ENCODE assay signal across 8 mouse cellular contexts in the genomic region with DNA sequence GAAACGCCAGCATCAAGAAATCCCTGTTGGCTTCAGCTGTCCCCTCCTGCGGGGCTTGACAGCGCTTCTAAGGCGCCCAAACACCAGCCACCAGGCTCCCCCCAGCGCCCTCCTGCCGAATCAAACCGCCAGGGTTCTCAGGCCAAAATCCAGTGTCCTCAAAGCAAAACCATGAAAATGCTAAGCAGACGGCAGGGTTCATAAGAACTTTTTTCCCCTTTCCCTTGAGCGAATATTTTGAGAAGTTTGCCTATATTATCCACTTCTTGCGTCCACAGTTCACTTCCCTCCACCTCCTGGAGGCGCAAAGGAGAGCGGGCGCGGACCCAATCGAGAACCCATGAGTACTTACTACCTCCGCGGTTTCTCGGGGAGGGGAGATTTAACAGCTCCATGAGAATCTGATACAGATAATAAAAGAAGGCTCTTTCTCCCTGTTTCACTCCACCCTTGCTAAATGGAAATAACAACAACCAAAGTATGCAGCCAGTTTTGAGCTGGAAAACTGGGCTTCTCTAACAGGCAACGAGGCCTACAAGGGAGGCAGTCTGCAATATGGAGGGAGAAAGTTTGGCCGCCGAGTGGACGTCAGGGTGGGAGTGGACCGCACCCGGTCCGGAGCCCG. TPM values are rescaled to one million over a fixed set of nuclear protein-coding genes. Genes with fewer than 3 reads are reported as not detected.
DNase-seq lines count a peak whose midpoint lies in the region; ATAC-seq and TF ChIP-seq lines count a peak whose summit lies in the region.

No protein-coding gene starts in this region.

- peak overlapping the region; percentile 69 for H3K4me2 ChIP-seq in embryonic facial prominence, embryonic 12.5 days (replicated peaks)
- peak overlapping the region; percentile 87 for H3K4me2 ChIP-seq in heart, embryonic 11.5 days
- H3K4me2 ChIP-seq in kidney, embryonic 14.5 days (replicated peaks; ENCODE audit: low read depth, low read length), result peak overlapping the region; percentile 72
- H3K4me2 ChIP-seq in liver, embryonic 15.5 days, result peak overlapping the region; percentile 83
- H3K4me2 ChIP-seq in neural tube, embryonic 11.5 days (ENCODE audit: low read depth), result peak overlapping the region; percentile 73

- WGBS in embryonic facial prominence, embryonic 12.5 days, result under 1% methylated on average over 26 of the region's 26 CpGs
- WGBS in heart, embryonic 11.5 days (ENCODE audit: insufficient replicate concordance), result 0% methylated on average over 26 of the region's 26 CpGs
- WGBS in kidney, embryonic 14.5 days, result under 1% methylated on average over 26 of the region's 26 CpGs
- under 1% methylated on average over 26 of the region's 26 CpGs for WGBS in liver, embryonic 15.5 days (ENCODE audit: insufficient replicate concordance)
- under 1% methylated on average over 26 of the region's 26 CpGs for WGBS in neural tube, embryonic 11.5 days

- H3K27ac ChIP-seq in layer of hippocampus, adult 2 months, result peak overlapping the region; percentile 91
- H3K27ac ChIP-seq in embryonic facial prominence, embryonic 12.5 days, result peak overlapping the region; percentile 99
- H3K27ac ChIP-seq in heart, embryonic 11.5 days (ENCODE audit: low read depth, low read length), result peak overlapping the region; percentile 92
- H3K27ac ChIP-seq in kidney, embryonic 14.5 days (ENCODE audit: low read depth, low read length), result peak overlapping the region; percentile 99
- peak overlapping the region; percentile 83 for H3K27ac ChIP-seq in liver, embryonic 15.5 days (replicated peaks)
- no peak overlapping the region for H3K27ac ChIP-seq in neural tube, embryonic 11.5 days (ENCODE audit: low read depth, low read length)

- ATAC-seq in embryonic facial prominence, embryonic 12.5 days (ENCODE audit: insufficient number of reproducible peaks, insufficient read depth, low FRiP score, low TSS enrichment), result no peak
- no peak for ATAC-seq in heart, embryonic 11.5 days (replicated peaks; ENCODE audit: insufficient number of reproducible peaks, low FRiP score, low TSS enrichment)
- peak; percentile 0; the same call in 1 of the 2 replicates for ATAC-seq in kidney, embryonic 14.5 days (ENCODE audit: low FRiP score, low TSS enrichment)
- no peak for ATAC-seq in liver, embryonic 15.5 days (ENCODE audit: insufficient read depth)
- ATAC-seq in neural tube, embryonic 11.5 days (ENCODE audit: insufficient read depth, low FRiP score, low TSS enrichment), result peak; percentile 1; the same call in 1 of the 2 replicates

- H3K36me3 ChIP-seq in embryonic facial prominence, embryonic 12.5 days, result no peaks in the 10 kb centered on the region
- H3K36me3 ChIP-seq in heart, embryonic 11.5 days (ENCODE audit: control insufficient read depth, insufficient read depth, low read length), result no peaks in the 10 kb centered on the region
- H3K36me3 ChIP-seq in kidney, embryonic 14.5 days (ENCODE audit: control insufficient read depth, insufficient read depth, low read length), result no peaks in the 10 kb centered on the region
- no peaks in the 10 kb centered on the region for H3K36me3 ChIP-seq in liver, embryonic 15.5 days (replicated peaks)
- H3K36me3 ChIP-seq in neural tube, embryonic 11.5 days (ENCODE audit: control insufficient read depth, insufficient read depth, low read length), result no peaks in the 10 kb centered on the region

- DNase-seq in layer of hippocampus, adult 2 months (ENCODE audit: low spot score in 2 of 2), result peak in 1 of 2 experiments; percentile 56
- no peak for DNase-seq in layer of hippocampus, adult 11-12 months (ENCODE audit: low spot score)
- peak; percentile 58 for DNase-seq in neural tube, embryonic 11.5 days (ENCODE audit: low spot score)
- peak; percentile 55 for DNase-seq in urinary bladder, postnatal 25 days (ENCODE audit: low spot score)

- no peaks in the 10 kb centered on the region for H3K9me3 ChIP-seq in embryonic facial prominence, embryonic 12.5 days
- no peaks in the 10 kb centered on the region for H3K9me3 ChIP-seq in heart, embryonic 11.5 days (replicated peaks; ENCODE audit: control insufficient read depth, low read length)
- H3K9me3 ChIP-seq in kidney, embryonic 14.5 days (ENCODE audit: control insufficient read depth, low read length), result no peaks in the 10 kb centered on the region
- no peaks in the 10 kb centered on the region for H3K9me3 ChIP-seq in liver, embryonic 15.5 days (replicated peaks)
- H3K9me3 ChIP-seq in neural tube, embryonic 11.5 days (ENCODE audit: control insufficient read depth, low read length), result no peaks in the 10 kb centered on the region

- peak; percentile 67 for TF ChIP-seq CTCF in layer of hippocampus, adult 2 months (conservative IDR thresholded peaks at IDR 0.05)

- peaks cover 14% of the 10 kb centered on the region for H3K4me1 ChIP-seq in embryonic facial prominence, embryonic 12.5 days
- H3K4me1 ChIP-seq in heart, embryonic 11.5 days (ENCODE audit: control insufficient read depth, insufficient read depth, low read length), result peaks cover 6% of the 10 kb centered on the region
- peaks cover 9% of the 10 kb centered on the region; the same call in 1 of the 2 replicates for H3K4me1 ChIP-seq in kidney, embryonic 14.5 days (ENCODE audit: control insufficient read depth, insufficient read depth, low read length)
- peaks cover 42% of the 10 kb centered on the region for H3K4me1 ChIP-seq in liver, embryonic 15.5 days (replicated peaks)
- H3K4me1 ChIP-seq in neural tube, embryonic 11.5 days (ENCODE audit: control insufficient read depth, insufficient read depth, low read length), result peaks cover 11% of the 10 kb centered on the region

- H3K4me3 ChIP-seq in layer of hippocampus, adult 2 months, result peak overlapping the region; percentile 66
- H3K4me3 ChIP-seq in embryonic facial prominence, embryonic 12.5 days, result peak overlapping the region; percentile 86
- H3K4me3 ChIP-seq in heart, embryonic 11.5 days (ENCODE audit: low read depth, low read length), result peak overlapping the region; percentile 74
- peak overlapping the region; percentile 91 for H3K4me3 ChIP-seq in kidney, embryonic 14.5 days (ENCODE audit: low read length)
- H3K4me3 ChIP-seq in liver, embryonic 15.5 days (replicated peaks), result peak overlapping the region; percentile 67
- peak overlapping the region; percentile 87 for H3K4me3 ChIP-seq in neural tube, embryonic 11.5 days (ENCODE audit: low read depth, low read length)

- H3K27me3 ChIP-seq in embryonic facial prominence, embryonic 12.5 days, result no peaks in the 10 kb centered on the region
- H3K27me3 ChIP-seq in heart, embryonic 11.5 days (ENCODE audit: control insufficient read depth, insufficient read depth, low read length), result no peaks in the 10 kb centered on the region
- H3K27me3 ChIP-seq in kidney, embryonic 14.5 days (ENCODE audit: control insufficient read depth, insufficient read depth, low read length), result no peaks in the 10 kb centered on the region
- H3K27me3 ChIP-seq in liver, embryonic 15.5 days, result peaks cover 52% of the 10 kb centered on the region
- no peaks in the 10 kb centered on the region for H3K27me3 ChIP-seq in neural tube, embryonic 11.5 days (ENCODE audit: control insufficient read depth, insufficient read depth, low read length)

- H3K9ac ChIP-seq in embryonic facial prominence, embryonic 12.5 days, result peak overlapping the region; percentile 82
- H3K9ac ChIP-seq in heart, embryonic 11.5 days (ENCODE audit: low read depth, low read length), result peak overlapping the region; percentile 73
- H3K9ac ChIP-seq in kidney, embryonic 14.5 days (ENCODE audit: low read depth, low read length), result peak overlapping the region; percentile 89
- peak overlapping the region; percentile 55 for H3K9ac ChIP-seq in liver, embryonic 15.5 days
- peak overlapping the region; percentile 84 for H3K9ac ChIP-seq in neural tube, embryonic 11.5 days (ENCODE audit: low read length)

RNA-seq across cellular contexts. Expression of a gene that starts 1.4 kb away (rescaled TPM):
- total RNA-seq in layer of hippocampus, adult 2 months (2021), result 10 to 100 TPM; 14.8 to 17.5 TPM
- 24.4 and 26.9 TPM in 2 replicates for polyA plus RNA-seq in embryonic facial prominence, embryonic 12.5 days (2016; fragmentation: Nextera tagmentation; extraction: Ambion mirVana)
- polyA plus RNA-seq in heart, embryonic 11.5 days (2014; fragmentation: Nextera tagmentation; extraction: Ambion mirVana), result 35.0 and 41.4 TPM in 2 replicates
- polyA plus RNA-seq in kidney, embryonic 14.5 days (2014; fragmentation: Nextera tagmentation; extraction: Ambion mirVana), result 13.1 and 26.5 TPM in 2 replicates
- 7.1 and 7.2 TPM in 2 replicates for polyA plus RNA-seq in liver, embryonic 15.5 days (2015; fragmentation: Nextera tagmentation; extraction: Ambion mirVana)
- polyA plus RNA-seq in neural tube, embryonic 11.5 days (2014; fragmentation: Nextera tagmentation; extraction: Ambion mirVana), result 24.5 and 24.8 TPM in 2 replicates

Comparison
In these comparisons a context has a peak if more than half of its experiments do, and no peak if none do; other contexts are left out.
1. ATAC-seq: peak in kidney, embryonic 14.5 days (single experiment) and neural tube, embryonic 11.5 days (single experiment); none in embryonic facial prominence, embryonic 12.5 days (single experiment), heart, embryonic 11.5 days (single experiment) and liver, embryonic 15.5 days (single experiment).
2. Peak in every context shown above with its lines, with median percentiles within 50 percentile points of each other: H3K4me3 ChIP-seq, H3K4me2 ChIP-seq and H3K9ac ChIP-seq.